Mouse (Mus musculus): Measurements from ENCODE around the gene Zswim5. TPM values are rescaled to one million over a fixed set of nuclear protein-coding genes. Genes with fewer than 3 reads are reported as not detected.

Gene Zswim5
- polyA plus RNA-seq, 1 experiment: 10.2 TPM

GRCm38 (mm10) chr4:116986400-116987121, 109.4 kb downstream of the Zswim5 start:
- TF ChIP-seq POLR2A (IDR thresholded peaks at IDR 0.05; ENCODE audit: borderline replicate concordance, insufficient read depth, low read length) (no peak), CTCF (IDR thresholded peaks at IDR 0.05; ENCODE audit: borderline replicate concordance, insufficient read depth, low read depth, low read length) (peak; percentile 79)
- Histone ChIP-seq H3K4me1 (ENCODE audit: control insufficient read depth, insufficient read depth, low read length) (peaks cover 15% of the 10 kb centered on the region), H3K4me3 (replicated peaks; ENCODE audit: insufficient read depth, low read depth, low read length) (no peak overlapping the region), H3K27ac (ENCODE audit: insufficient read depth, low read length) (no peak overlapping the region), H3K27me3 (ENCODE audit: control insufficient read depth, insufficient read depth, low read length) (no peaks in the 10 kb centered on the region)
- 33% methylated on average over 17 of the region's 17 CpGs for WGBS
- peak; percentile 79 to 82 for DNase-seq

- H3K4me1 ChIP-seq (ENCODE audit: control insufficient read depth, insufficient read depth, low read length): peaks cover 16% of the 10 kb centered on the region
- 58% methylated on average over 5 of the region's 5 CpGs for WGBS
- H3K27me3 ChIP-seq (ENCODE audit: control insufficient read depth, insufficient read depth, low read length): no peaks in the 10 kb centered on the region
- H3K27ac ChIP-seq (ENCODE audit: insufficient read depth, low read length): no peak overlapping the region
- DNase-seq: no peak
- no peak overlapping the region for H3K4me3 ChIP-seq (replicated peaks; ENCODE audit: insufficient read depth, low read depth, low read length)
- TF ChIP-seq POLR2A (IDR thresholded peaks at IDR 0.05; ENCODE audit: borderline replicate concordance, insufficient read depth, low read length) (no peak), CTCF (IDR thresholded peaks at IDR 0.05; ENCODE audit: borderline replicate concordance, insufficient read depth, low read depth, low read length) (no peak)
These were observed 109.9 kb downstream of the Zswim5 start for GRCm38 (mm10) chr4:116987122-116987456.

- H3K4me1 ChIP-seq (ENCODE audit: control insufficient read depth, insufficient read depth, low read length): peaks cover 21% of the 10 kb centered on the region
- H3K4me3 ChIP-seq (replicated peaks; ENCODE audit: insufficient read depth, low read depth, low read length): no peak overlapping the region
- H3K27me3 ChIP-seq (ENCODE audit: control insufficient read depth, insufficient read depth, low read length): no peaks in the 10 kb centered on the region
- DNase-seq: no peak
- TF ChIP-seq CTCF (IDR thresholded peaks at IDR 0.05; ENCODE audit: borderline replicate concordance, insufficient read depth, low read depth, low read length) (no peak), POLR2A (IDR thresholded peaks at IDR 0.05; ENCODE audit: borderline replicate concordance, insufficient read depth, low read length) (no peak)
- 75% methylated on average over 6 of the region's 6 CpGs for WGBS
- no peak overlapping the region for H3K27ac ChIP-seq (ENCODE audit: insufficient read depth, low read length)
These were observed 112.6 kb downstream of the Zswim5 start for GRCm38 (mm10) chr4:116989731-116990130.

- 3% methylated on average over 7 of the region's 7 CpGs for WGBS
These were observed 114.2 kb downstream of the Zswim5 start for GRCm38 (mm10) chr4:116991366-116991765.

GRCm38 (mm10) chr4:116993672-116994621, 116.8 kb downstream of the Zswim5 start, which contains the start of gene Urod:
Gene Urod, minus strand, starts transcription at chr4:116994413.
- TF ChIP-seq POLR2A (IDR thresholded peaks at IDR 0.05; ENCODE audit: borderline replicate concordance, insufficient read depth, low read length) (peak; percentile 70; the same call in 1 of the 2 replicates), CTCF (IDR thresholded peaks at IDR 0.05; ENCODE audit: borderline replicate concordance, insufficient read depth, low read depth, low read length) (no peak)
- Histone ChIP-seq H3K27me3 (ENCODE audit: control insufficient read depth, insufficient read depth, low read length) (no peaks in the 10 kb centered on the region), H3K27ac (ENCODE audit: insufficient read depth, low read length) (peak within 1 kb of the TSS; percentile 64), H3K4me1 (ENCODE audit: control insufficient read depth, insufficient read depth, low read length) (peaks cover 22% of the 10 kb centered on the region), H3K4me3 (replicated peaks; ENCODE audit: insufficient read depth, low read depth, low read length) (peak within 1 kb of the TSS; percentile 90)
- under 1% methylated on average over 38 of the region's 38 CpGs for WGBS
- peak; percentile 95 to 96 for DNase-seq

More at GRCm38 (mm10) chr4:116991366-116991765, 114.2 kb downstream of the Zswim5 start:
- no peaks in the 10 kb centered on the region for H3K27me3 ChIP-seq (ENCODE audit: control insufficient read depth, insufficient read depth, low read length)
- H3K4me1 ChIP-seq (ENCODE audit: control insufficient read depth, insufficient read depth, low read length): peaks cover 23% of the 10 kb centered on the region
- H3K4me3 ChIP-seq (replicated peaks; ENCODE audit: insufficient read depth, low read depth, low read length): no peak overlapping the region
- no peak overlapping the region for H3K27ac ChIP-seq (ENCODE audit: insufficient read depth, low read length)
- peak; percentile 87 to 93 for DNase-seq
- TF ChIP-seq CTCF (IDR thresholded peaks at IDR 0.05; ENCODE audit: borderline replicate concordance, insufficient read depth, low read depth, low read length) (peak; percentile 93), POLR2A (IDR thresholded peaks at IDR 0.05; ENCODE audit: borderline replicate concordance, insufficient read depth, low read length) (no peak)

- Histone ChIP-seq H3K4me1 (ENCODE audit: control insufficient read depth, insufficient read depth, low read length) (peaks cover 22% of the 10 kb centered on the region), H3K4me3 (replicated peaks; ENCODE audit: insufficient read depth, low read depth, low read length) (peak within 1 kb of the TSS; percentile 90), H3K27me3 (ENCODE audit: control insufficient read depth, insufficient read depth, low read length) (no peaks in the 10 kb centered on the region), H3K27ac (ENCODE audit: insufficient read depth, low read length) (peak within 1 kb of the TSS; percentile 64)
- DNase-seq: peak; percentile 70 to 74
- TF ChIP-seq POLR2A (IDR thresholded peaks at IDR 0.05; ENCODE audit: borderline replicate concordance, insufficient read depth, low read length): peak; percentile 52; the same call in 1 of the 2 replicates
- no peak for TF ChIP-seq CTCF (IDR thresholded peaks at IDR 0.05; ENCODE audit: borderline replicate concordance, insufficient read depth, low read depth, low read length)
- under 1% methylated on average over 58 of the region's 58 CpGs for WGBS
These were observed 118.1 kb downstream of the Zswim5 start, which contains the start of gene Hectd3 for GRCm38 (mm10) chr4:116995131-116995797. Gene Hectd3, plus strand, starts transcription at chr4:116995317.

- Histone ChIP-seq H3K4me1 (ENCODE audit: control insufficient read depth, insufficient read depth, low read length) (peaks cover 22% of the 10 kb centered on the region), H3K27me3 (ENCODE audit: control insufficient read depth, insufficient read depth, low read length) (no peaks in the 10 kb centered on the region), H3K4me3 (replicated peaks; ENCODE audit: insufficient read depth, low read depth, low read length) (peak overlapping the region; percentile 85), H3K27ac (ENCODE audit: insufficient read depth, low read length) (peak overlapping the region; percentile 64)
- TF ChIP-seq CTCF (IDR thresholded peaks at IDR 0.05; ENCODE audit: borderline replicate concordance, insufficient read depth, low read depth, low read length): peak; percentile 46; the same call in 1 of the 2 replicates
- TF ChIP-seq POLR2A (IDR thresholded peaks at IDR 0.05; ENCODE audit: borderline replicate concordance, insufficient read depth, low read length): no peak
- WGBS: under 1% methylated on average over 16 of the region's 16 CpGs
- DNase-seq: peak; percentile 65 to 73
These were observed 118.6 kb downstream of the Zswim5 start for GRCm38 (mm10) chr4:116995798-116996135.
